Mouse (Mus musculus) right cerebral cortex, postnatal 10 days (tissue): ENCODE measurements around the gene Adamtsl3.
A peak's percentile ranks its signal among the peaks of the same experiment; 100 is the strongest.

ENCODE experiments used
- DNase-seq, 2 experiments: peaks; one replicate each; pipeline ENCODE4 v3.0.0; 2021; ENCODE audit warnings: low spot score in 2 of 2

Gene Adamtsl3

DNA sequence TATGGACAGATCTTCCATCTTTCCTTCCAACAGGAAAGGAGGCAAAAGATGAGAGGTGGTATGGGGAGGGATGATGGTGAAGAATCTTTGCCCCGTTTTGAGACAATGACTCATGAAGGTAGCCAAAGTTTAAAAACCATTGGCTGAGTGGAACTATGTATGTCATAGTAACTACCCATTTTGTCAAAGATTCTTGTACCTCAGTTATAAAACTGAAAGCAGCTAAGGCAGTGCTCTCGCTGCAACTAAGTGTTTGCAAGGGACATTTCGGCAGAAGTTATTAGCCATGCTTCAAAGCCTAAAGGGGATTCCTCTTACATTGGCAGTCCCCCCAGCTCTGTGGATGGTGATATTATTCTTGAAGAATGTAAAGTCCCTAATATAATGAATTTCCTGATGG lies 311.7 kb downstream of the Adamtsl3 start:
- no peak for DNase-seq

DNA sequence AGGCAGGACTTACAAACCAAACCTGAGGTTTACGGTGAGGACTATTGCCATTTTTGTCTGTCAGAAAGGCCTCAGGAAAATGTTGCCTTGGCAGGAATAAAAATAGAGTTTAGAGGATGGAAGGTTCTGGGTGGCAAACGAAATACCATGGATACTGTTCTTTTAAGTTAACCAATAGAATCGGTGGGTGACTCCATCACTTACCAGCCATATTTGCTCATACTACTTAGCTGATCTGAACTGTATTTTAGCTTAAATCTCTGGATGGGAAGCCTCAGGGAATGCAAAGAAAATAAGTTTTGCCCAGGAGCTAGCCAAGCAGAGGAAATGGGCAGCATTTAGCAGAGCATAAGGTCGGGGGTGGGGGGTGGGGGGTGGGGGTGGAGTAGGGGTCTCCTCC lies 312.4 kb downstream of the Adamtsl3 start:
- no peak for DNase-seq

DNA sequence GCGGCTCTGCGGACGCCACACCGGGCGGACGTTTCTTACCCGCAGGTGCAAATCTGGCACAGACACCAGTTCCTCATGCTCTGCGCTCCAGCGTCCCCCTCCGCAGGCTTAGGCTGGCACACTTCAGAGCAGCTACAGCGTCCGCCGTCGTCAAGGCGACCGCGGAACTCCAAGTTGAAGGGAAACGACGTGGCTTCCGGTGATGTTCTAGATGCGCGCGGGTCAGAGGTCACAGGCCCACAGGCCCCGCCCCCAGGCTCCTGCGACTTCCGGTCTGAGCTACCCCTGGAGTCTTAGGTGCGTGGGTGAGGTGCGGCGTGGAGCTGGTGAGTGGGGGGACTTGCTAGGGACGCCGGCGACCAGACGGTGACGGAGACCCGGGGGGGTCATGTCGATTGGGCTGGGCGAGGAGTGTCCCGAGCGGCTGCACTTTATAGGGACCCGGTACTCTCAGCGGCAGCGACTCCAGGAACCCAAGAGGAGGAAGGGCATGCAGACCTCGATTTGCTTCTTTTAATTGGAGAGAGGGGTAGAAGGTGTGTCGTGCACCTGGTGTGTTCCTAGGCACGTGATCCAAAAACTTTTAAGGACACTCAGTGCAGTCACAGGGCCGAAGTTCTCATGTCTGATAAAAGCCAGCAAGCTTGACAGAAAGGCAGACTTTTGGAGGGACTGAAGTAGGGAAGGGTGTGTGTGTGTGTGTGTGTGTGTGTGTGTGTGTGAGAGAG lies 313.0 kb downstream of the Adamtsl3 start, which contains the start of the genes Saxo2 and Efl1:
Gene Saxo2 (minus strand): TSS at position 176 of the 728 bp plus-strand sequence.
Gene Efl1 (plus strand): TSS at position 262 of the 728 bp plus-strand sequence.
- peak; percentile 98 for DNase-seq

DNA sequence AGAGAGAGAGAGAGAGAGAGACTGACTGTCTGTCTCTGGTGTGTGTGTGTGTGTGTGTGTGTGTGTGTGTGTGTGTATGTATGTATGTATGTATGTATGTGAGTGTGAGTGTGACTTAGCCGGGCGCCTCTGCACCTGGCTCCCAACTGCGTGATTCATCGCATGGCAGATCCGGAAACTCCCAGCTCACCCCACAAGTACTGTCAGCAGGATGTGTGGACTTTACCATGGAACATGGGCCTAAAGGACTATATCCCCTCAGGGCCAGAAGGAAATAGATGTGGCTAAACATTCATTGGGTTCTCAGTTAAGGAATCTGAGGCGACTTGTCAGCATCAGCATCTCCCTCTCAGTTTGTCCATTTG lies 313.6 kb downstream of the Adamtsl3 start:
- no peak for DNase-seq
